Mouse (Mus musculus): Measurements from ENCODE around the gene Prcc.

DNA sequence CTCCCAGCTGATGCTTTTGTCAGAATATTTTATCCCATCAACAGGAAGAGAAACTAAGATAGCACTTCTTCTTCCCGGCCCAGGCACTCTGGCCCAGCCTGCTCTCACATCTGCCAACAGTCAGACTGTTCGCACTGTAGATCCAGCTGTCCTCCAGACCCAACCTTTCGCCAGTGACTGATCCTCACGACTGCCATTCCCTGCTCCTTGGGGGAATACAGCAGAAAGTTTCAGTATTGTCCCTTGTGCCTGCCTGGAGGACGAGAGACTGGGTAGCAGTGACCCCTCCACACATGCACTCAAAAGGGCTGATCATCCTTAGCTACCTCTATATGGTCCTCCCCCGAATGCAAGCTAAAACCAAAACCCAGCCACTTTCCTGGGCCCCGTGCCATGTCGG, 29.5 kb downstream of the Prcc start:
- TF ChIP-seq POLR2A (IDR thresholded peaks at IDR 0.05; ENCODE audit: control insufficient read depth, extremely low read depth, insufficient read depth, low read length, poor library complexity) = no peak
- TF ChIP-seq CTCF (IDR thresholded peaks at IDR 0.05; ENCODE audit: borderline replicate concordance, control insufficient read depth, extremely low read depth, insufficient read depth, low read length, poor library complexity) = no peak
